Mouse (Mus musculus): ENCODE measurements at regions not wholly inside any gene's neighbourhood (a gene's known extent, or its start where the extent isn't known, plus 50 kb on each side); places are given as distances from the start of the nearest gene placed in this dataset.

DNA sequence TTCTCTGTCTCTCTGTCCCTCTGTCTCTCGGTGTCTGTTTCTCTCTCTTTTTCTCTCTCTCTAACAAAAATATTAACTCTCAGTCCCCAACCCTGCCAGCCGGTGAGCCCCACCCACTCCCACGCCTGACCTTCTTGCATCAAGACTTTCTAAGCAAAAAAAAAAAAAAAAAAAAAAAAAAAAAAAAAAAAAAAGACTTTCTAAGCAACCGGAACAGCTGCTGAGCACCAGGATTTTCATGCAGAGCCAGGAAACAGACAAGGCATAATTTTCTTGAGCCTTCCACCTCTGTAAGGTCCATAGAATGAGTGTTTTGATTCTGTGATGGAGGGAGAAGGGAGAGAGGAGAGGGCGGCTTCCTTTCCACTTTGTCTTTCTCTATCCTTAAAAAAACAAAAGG is 128.0 kb downstream of the Gm5426 start:
- Histone ChIP-seq H3K36me3 (ENCODE audit: control insufficient read depth, insufficient read depth, low read length) (no peaks in the 10 kb centered on the region), H3K27me3 (ENCODE audit: control insufficient read depth, insufficient read depth, low read length) (no peaks in the 10 kb centered on the region), H3K27ac (ENCODE audit: insufficient read depth, low read depth, low read length) (no peak overlapping the region), H3K4me3 (ENCODE audit: low read depth, low read length) (no peak overlapping the region), H3K4me1 (ENCODE audit: control insufficient read depth, insufficient read depth, insufficient read length, low read length) (no peaks in the 10 kb centered on the region)
- WGBS: 53% methylated on average over 5 of the region's 5 CpGs
- TF ChIP-seq CTCF (IDR thresholded peaks at IDR 0.05; ENCODE audit: extremely low read depth, insufficient read length, insufficient replicate concordance, low read depth, low read length) (no peak), POLR2A (IDR thresholded peaks at IDR 0.05; ENCODE audit: low read depth, low read length) (no peak)

DNA sequence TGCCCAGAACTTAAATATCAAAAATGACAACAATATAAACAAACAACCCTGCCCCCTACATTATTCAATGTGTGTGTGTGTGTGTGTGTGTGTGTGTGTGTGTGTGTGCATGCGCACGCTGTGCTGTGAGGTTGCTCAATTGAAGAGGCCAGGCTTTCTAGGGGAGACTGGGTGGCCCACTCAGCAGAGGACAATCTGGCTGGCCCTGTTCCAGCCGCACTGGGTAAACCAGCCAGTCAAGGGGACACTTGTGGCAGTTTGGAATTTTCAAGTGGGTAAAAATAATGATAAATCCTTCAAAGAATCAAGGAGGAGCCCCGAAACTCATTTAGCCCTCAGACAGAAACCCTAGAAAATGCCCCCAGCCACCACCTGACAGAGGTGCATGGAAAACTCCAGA is 128.5 kb downstream of the Gm5426 start:
- H3K4me3 ChIP-seq (ENCODE audit: low read depth, low read length): no peak overlapping the region
- H3K27ac ChIP-seq (ENCODE audit: insufficient read depth, low read depth, low read length): no peak overlapping the region
- H3K27me3 ChIP-seq (ENCODE audit: control insufficient read depth, insufficient read depth, low read length): no peaks in the 10 kb centered on the region
- no peaks in the 10 kb centered on the region for H3K36me3 ChIP-seq (ENCODE audit: control insufficient read depth, insufficient read depth, low read length)
- 77% methylated on average over 4 of the region's 4 CpGs for WGBS
- no peaks in the 10 kb centered on the region for H3K4me1 ChIP-seq (ENCODE audit: control insufficient read depth, insufficient read depth, insufficient read length, low read length)
- TF ChIP-seq POLR2A (IDR thresholded peaks at IDR 0.05; ENCODE audit: low read depth, low read length) (no peak), CTCF (IDR thresholded peaks at IDR 0.05; ENCODE audit: extremely low read depth, insufficient read length, insufficient replicate concordance, low read depth, low read length) (no peak)

DNA sequence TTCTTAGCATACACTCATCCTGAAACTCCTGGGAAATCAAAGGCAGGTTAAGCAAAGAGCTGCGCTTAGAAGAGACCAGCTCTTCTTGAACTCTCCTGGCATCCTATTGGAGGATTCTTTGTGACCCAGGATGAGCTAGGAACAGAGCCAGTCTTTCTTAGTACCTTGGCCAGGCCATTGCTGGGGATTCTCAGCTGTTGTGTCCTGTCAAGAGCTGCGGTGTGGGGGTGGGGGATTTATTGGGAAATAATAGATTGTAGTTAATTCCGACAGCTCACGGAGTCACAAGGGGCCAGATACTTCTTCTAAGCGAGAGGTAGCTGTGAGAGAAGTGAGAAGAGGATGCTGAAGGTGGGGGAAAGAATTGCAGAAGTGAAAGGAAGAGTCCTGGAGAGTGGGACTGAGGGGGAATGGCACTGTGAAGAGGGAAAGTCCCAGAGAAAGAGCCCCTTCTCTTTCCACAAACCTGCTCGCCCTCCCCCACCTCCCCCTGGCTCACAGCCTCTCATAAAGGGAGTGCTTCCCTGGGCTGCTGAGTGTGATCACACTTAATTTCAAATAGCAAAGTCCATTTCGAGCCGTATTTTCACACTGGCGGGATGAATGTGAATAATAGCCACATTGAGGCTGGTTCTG is 129.8 kb downstream of the Gm5426 start:
- TF ChIP-seq POLR2A (IDR thresholded peaks at IDR 0.05; ENCODE audit: low read depth, low read length): no peak
- no peak for TF ChIP-seq CTCF (IDR thresholded peaks at IDR 0.05; ENCODE audit: extremely low read depth, insufficient read length, insufficient replicate concordance, low read depth, low read length)
- Histone ChIP-seq H3K36me3 (ENCODE audit: control insufficient read depth, insufficient read depth, low read length) (no peaks in the 10 kb centered on the region), H3K27ac (ENCODE audit: insufficient read depth, low read depth, low read length) (no peak overlapping the region), H3K4me3 (ENCODE audit: low read depth, low read length) (no peak overlapping the region), H3K4me1 (ENCODE audit: control insufficient read depth, insufficient read depth, insufficient read length, low read length) (no peaks in the 10 kb centered on the region), H3K27me3 (ENCODE audit: control insufficient read depth, insufficient read depth, low read length) (no peaks in the 10 kb centered on the region)
- WGBS: 69% methylated on average over 9 of the region's 9 CpGs

DNA sequence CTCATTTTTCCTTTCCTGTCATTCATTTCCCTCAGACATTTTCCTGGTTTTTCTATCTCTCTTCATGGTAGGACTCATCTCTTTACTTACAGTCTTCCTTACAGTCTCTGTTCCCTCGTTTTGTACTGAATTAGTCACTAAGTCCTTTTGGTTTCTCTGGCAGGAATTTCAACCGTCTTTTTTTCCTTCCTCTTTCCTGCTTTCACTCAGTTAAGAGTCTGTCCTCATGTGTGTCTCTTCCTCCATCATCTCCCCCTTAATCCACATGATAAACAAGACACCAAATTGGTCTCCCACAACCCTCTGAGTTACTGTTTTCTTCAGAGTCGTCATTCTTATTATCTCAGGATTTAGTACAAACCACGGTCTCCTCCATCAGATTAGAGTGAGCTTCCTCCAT is 131.2 kb downstream of the Gm5426 start:
- no peaks in the 10 kb centered on the region for H3K36me3 ChIP-seq (ENCODE audit: control insufficient read depth, insufficient read depth, low read length)
- TF ChIP-seq CTCF (IDR thresholded peaks at IDR 0.05; ENCODE audit: extremely low read depth, insufficient read length, insufficient replicate concordance, low read depth, low read length) (no peak), POLR2A (IDR thresholded peaks at IDR 0.05; ENCODE audit: low read depth, low read length) (no peak)
- WGBS: 68% methylated on average over 4 of the region's 4 CpGs
- no peaks in the 10 kb centered on the region for H3K4me1 ChIP-seq (ENCODE audit: control insufficient read depth, insufficient read depth, insufficient read length, low read length)
- H3K4me3 ChIP-seq (ENCODE audit: low read depth, low read length): no peak overlapping the region
- no peak overlapping the region for H3K27ac ChIP-seq (ENCODE audit: insufficient read depth, low read depth, low read length)
- no peaks in the 10 kb centered on the region for H3K27me3 ChIP-seq (ENCODE audit: control insufficient read depth, insufficient read depth, low read length)

DNA sequence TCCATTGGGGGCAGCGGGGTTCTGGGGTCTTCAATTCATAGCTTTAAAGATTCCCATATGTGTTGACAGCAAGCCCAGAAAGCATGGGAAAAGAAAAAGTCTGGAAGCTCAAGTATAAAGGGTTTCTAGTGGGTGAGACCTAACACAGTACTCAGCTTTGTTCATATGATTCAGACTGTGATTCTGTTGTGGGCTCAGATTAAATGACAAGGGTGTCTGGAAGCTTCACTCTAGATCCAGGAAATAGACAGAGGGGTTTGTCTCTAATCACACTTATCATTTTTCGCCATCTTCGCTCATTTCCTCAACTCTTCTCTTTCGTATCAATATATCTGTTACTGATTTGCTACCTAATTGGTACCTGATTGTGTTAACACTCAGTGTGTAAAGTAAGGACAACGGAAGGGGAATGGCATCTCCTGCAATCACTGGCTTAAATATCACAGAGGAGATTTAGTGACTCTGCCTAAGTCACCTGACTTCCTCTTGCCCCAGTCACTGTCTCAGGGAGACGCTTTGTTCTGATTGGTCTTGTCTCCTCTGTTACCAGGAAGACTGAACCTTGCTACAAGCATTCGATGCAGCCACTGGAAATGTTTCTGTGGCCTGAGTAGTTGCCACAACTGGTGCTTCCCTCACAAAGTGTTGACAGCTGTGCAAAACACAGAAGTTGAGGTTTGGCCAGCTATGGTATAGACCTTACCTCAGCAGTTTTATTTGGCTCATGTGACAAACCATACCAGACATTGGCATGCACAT is 137.4 kb downstream of the Gm5426 start:
- H3K4me3 ChIP-seq (ENCODE audit: low read depth, low read length): no peak overlapping the region
- WGBS: 83% methylated on average over 7 of the region's 7 CpGs
- TF ChIP-seq POLR2A (IDR thresholded peaks at IDR 0.05; ENCODE audit: low read depth, low read length) (no peak), CTCF (IDR thresholded peaks at IDR 0.05; ENCODE audit: extremely low read depth, insufficient read length, insufficient replicate concordance, low read depth, low read length) (no peak)
- no peak overlapping the region; the same call in 1 of the 2 replicates for H3K27ac ChIP-seq (ENCODE audit: insufficient read depth, low read depth, low read length)
- H3K4me1 ChIP-seq (ENCODE audit: control insufficient read depth, insufficient read depth, insufficient read length, low read length): no peaks in the 10 kb centered on the region
- no peaks in the 10 kb centered on the region for H3K27me3 ChIP-seq (ENCODE audit: control insufficient read depth, insufficient read depth, low read length)
- H3K36me3 ChIP-seq (ENCODE audit: control insufficient read depth, insufficient read depth, low read length): no peaks in the 10 kb centered on the region

DNA sequence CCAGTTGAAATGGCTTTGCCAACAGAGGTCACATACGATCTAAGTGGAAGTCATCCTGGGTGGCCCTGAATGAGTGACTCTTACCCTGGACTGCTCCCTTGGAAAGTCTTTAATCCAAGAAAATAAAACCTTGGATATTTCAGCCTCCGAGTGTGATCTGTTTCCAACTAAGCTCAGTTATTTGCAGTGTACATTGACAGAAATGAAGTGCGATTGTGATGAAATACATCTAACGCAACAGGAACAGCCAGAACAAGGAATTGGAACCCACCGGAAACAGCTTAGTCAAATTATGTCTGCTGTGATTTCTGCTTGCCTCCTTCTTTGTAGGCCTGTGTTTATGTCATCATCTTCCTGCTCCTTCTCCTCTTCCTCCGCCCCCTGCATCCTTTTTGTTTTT is 143.7 kb downstream of the Gm5426 start:
- no peak overlapping the region for H3K4me3 ChIP-seq (ENCODE audit: low read depth, low read length)
- WGBS: 85% methylated on average over 6 of the region's 6 CpGs
- H3K36me3 ChIP-seq (ENCODE audit: control insufficient read depth, insufficient read depth, low read length): no peaks in the 10 kb centered on the region
- no peaks in the 10 kb centered on the region for H3K27me3 ChIP-seq (ENCODE audit: control insufficient read depth, insufficient read depth, low read length)
- no peak for TF ChIP-seq POLR2A (IDR thresholded peaks at IDR 0.05; ENCODE audit: low read depth, low read length)
- TF ChIP-seq CTCF (IDR thresholded peaks at IDR 0.05; ENCODE audit: extremely low read depth, insufficient read length, insufficient replicate concordance, low read depth, low read length): no peak
- no peaks in the 10 kb centered on the region for H3K4me1 ChIP-seq (ENCODE audit: control insufficient read depth, insufficient read depth, insufficient read length, low read length)
- no peak overlapping the region for H3K27ac ChIP-seq (ENCODE audit: insufficient read depth, low read depth, low read length)

DNA sequence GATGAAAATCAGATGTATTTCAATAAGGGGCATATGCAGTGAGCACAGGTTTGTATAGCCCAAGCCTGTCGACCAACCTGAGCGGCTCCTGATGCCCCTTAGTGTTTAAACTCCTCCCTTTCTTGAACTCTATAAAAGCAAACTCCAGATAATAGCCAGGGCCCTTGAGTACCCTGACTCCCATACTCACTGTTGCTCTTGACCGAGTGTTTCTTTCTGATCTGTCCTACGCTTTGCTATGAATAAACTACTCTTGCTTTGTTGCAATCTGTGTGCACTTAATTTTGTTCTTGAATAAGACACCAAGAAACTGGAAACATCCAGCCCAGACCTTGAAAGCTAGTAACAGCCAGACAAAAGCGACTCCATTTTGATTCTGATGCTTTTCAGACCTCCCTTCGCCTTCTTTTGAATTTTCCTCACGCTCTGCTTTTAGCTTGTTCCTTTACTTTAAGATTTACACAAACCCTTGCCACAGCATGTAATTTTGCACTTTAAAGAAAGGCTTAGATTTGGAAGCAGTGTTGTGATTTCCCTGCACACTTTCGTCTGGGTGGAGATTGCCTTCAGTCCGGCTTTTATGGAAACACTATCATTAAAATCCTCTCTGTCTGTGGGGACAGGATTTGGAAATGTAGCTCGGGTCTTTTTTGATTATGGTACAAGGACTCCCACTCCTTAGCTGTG is 149.1 kb downstream of the Gm5426 start:
- TF ChIP-seq POLR2A (IDR thresholded peaks at IDR 0.05; ENCODE audit: low read depth, low read length) (no peak), CTCF (IDR thresholded peaks at IDR 0.05; ENCODE audit: extremely low read depth, insufficient read length, insufficient replicate concordance, low read depth, low read length) (no peak)
- Histone ChIP-seq H3K27ac (ENCODE audit: insufficient read depth, low read depth, low read length) (no peak overlapping the region), H3K36me3 (ENCODE audit: control insufficient read depth, insufficient read depth, low read length) (no peaks in the 10 kb centered on the region), H3K4me1 (ENCODE audit: control insufficient read depth, insufficient read depth, insufficient read length, low read length) (no peaks in the 10 kb centered on the region), H3K27me3 (ENCODE audit: control insufficient read depth, insufficient read depth, low read length) (no peaks in the 10 kb centered on the region), H3K4me3 (ENCODE audit: low read depth, low read length) (no peak overlapping the region)
- WGBS: 89% methylated on average over 10 of the region's 10 CpGs
